9 mouse cellular contexts compared by ENCODE assay signal in genomic region chr11:20396204-20396848, GRCm38 (mm10).
DNase-seq lines count a peak whose midpoint lies in the region; ATAC-seq lines count a peak whose summit lies in the region.
"Had no signal": no experiment of that assay in that cellular context is flagged by ENCODE, and none has a peak within 500 bp of the region (broad histone marks: within the 10 kb centered on the region; RNA-seq: fewer than 3 reads in every experiment).

No protein-coding gene starts in this region.

- 0 out of 2 replicates have a peak overlapping the region, but pooled peaks have one; percentile 30 for H3K27ac ChIP-seq in heart, embryonic 10.5 days

- H3K4me3 ChIP-seq in heart, embryonic 10.5 days: no peak overlapping the region

- peaks cover 4% of the 10 kb centered on the region for H3K9me3 ChIP-seq in heart, embryonic 10.5 days

- no peak for DNase-seq in heart, embryonic 10.5 days (ENCODE audit: low spot score)
- no peak for DNase-seq in heart, adult 18-20 months
- peak; percentile 31 for DNase-seq in frontal cortex, adult 2 months (ENCODE audit: extremely low spot score in 1 of 2, low spot score in 1 of 2)
- DNase-seq in liver: peak; percentile 7
- DNase-seq in right cerebral cortex, postnatal 14 days: peak; percentile 7
- DNase-seq in thymus, postnatal 4 days: no peak
- DNase-seq in kidney, postnatal 25 days: no peak
- DNase-seq: thymus, postnatal 14 days had no signal

- ATAC-seq in erythroblast, adult 5-6 weeks (replicated peaks; ENCODE audit: low FRiP score, poor library complexity, severe bottlenecking): no peak

- peaks cover 17% of the 10 kb centered on the region for H3K4me1 ChIP-seq in heart, embryonic 10.5 days

- WGBS in heart, embryonic 10.5 days: 61% methylated on average over 11 of the region's 11 CpGs

- no peaks in the 10 kb centered on the region for H3K36me3 ChIP-seq in heart, embryonic 10.5 days

- no peaks in the 10 kb centered on the region for H3K27me3 ChIP-seq in heart, embryonic 10.5 days (ENCODE audit: insufficient read depth, poor library complexity, severe bottlenecking)

Comparison
In these comparisons a context has a peak if more than half of its experiments do, and no peak if none do; other contexts are left out.
1. DNase-seq: peak in frontal cortex, adult 2 months (2 of 2), liver (single experiment) and right cerebral cortex, postnatal 14 days (single experiment); none in heart, embryonic 10.5 days (single experiment), heart, adult 18-20 months (0 of 2), thymus, postnatal 4 days (single experiment) and kidney, postnatal 25 days (0 of 2).